Mouse (Mus musculus): ENCODE results near the gene Gm20388. TPM values are rescaled to one million over a fixed set of nuclear protein-coding genes. Genes with fewer than 3 reads are reported as not detected.
"Not testable (repeated sequence)": the region's sequence is repeated elsewhere in the genome, so short reads cannot be mapped to it uniquely, and the experiment has no call there.

Gene Gm20388
- polyA plus RNA-seq, 1 experiment = 23.9 TPM

GRCm38 (mm10) chr8:123422056-123422780 lies 3511.6 kb downstream of the Gm20388 start:
- Histone ChIP-seq H3K27ac (ENCODE audit: insufficient read depth, low read length) (no peak overlapping the region), H3K4me1 (ENCODE audit: control insufficient read depth, insufficient read depth, low read length) (no peaks in the 10 kb centered on the region), H3K4me3 (ENCODE audit: insufficient read depth, low read length) (no peak overlapping the region)
- no peak for TF ChIP-seq POLR2A (IDR thresholded peaks at IDR 0.05; ENCODE audit: extremely low read depth, insufficient read depth, low read length)
- TF ChIP-seq CTCF (IDR thresholded peaks at IDR 0.05; ENCODE audit: extremely low read depth, insufficient read depth, low read length) = peak; percentile 55; the same call in 1 of the 2 replicates

GRCm38 (mm10) chr8:123422781-123423159 lies 3512.1 kb downstream of the Gm20388 start:
- no peak overlapping the region for H3K27ac ChIP-seq (ENCODE audit: insufficient read depth, low read length)
- H3K4me1 ChIP-seq (ENCODE audit: control insufficient read depth, insufficient read depth, low read length) = no peaks in the 10 kb centered on the region
- no peak overlapping the region for H3K4me3 ChIP-seq (ENCODE audit: insufficient read depth, low read length)
- TF ChIP-seq CTCF (IDR thresholded peaks at IDR 0.05; ENCODE audit: extremely low read depth, insufficient read depth, low read length) (no peak), POLR2A (IDR thresholded peaks at IDR 0.05; ENCODE audit: extremely low read depth, insufficient read depth, low read length) (no peak)

- TF ChIP-seq POLR2A (IDR thresholded peaks at IDR 0.05; ENCODE audit: extremely low read depth, insufficient read depth, low read length) (no peak), CTCF (IDR thresholded peaks at IDR 0.05; ENCODE audit: extremely low read depth, insufficient read depth, low read length) (no peak)
- no peak within 1 kb of the TSS for H3K27ac ChIP-seq (ENCODE audit: insufficient read depth, low read length)
- H3K4me1 ChIP-seq (ENCODE audit: control insufficient read depth, insufficient read depth, low read length) = no peaks in the 10 kb centered on the region
- no peak within 1 kb of the TSS for H3K4me3 ChIP-seq (ENCODE audit: insufficient read depth, low read length)
Measured at GRCm38 (mm10) chr8:123423441-123423840, 3512.8 kb downstream of the Gm20388 start, which contains the start of gene Def8. Def8 (plus strand) TSS chr8:123423527.

- no peak overlapping the region for H3K4me3 ChIP-seq (ENCODE audit: insufficient read depth, low read length)
- H3K4me1 ChIP-seq (ENCODE audit: control insufficient read depth, insufficient read depth, low read length) = no peaks in the 10 kb centered on the region
- no peak overlapping the region for H3K27ac ChIP-seq (ENCODE audit: insufficient read depth, low read length)
- TF ChIP-seq CTCF (IDR thresholded peaks at IDR 0.05; ENCODE audit: extremely low read depth, insufficient read depth, low read length) (no peak), POLR2A (IDR thresholded peaks at IDR 0.05; ENCODE audit: extremely low read depth, insufficient read depth, low read length) (no peak)
Measured at GRCm38 (mm10) chr8:123426511-123427509, 3516.2 kb downstream of the Gm20388 start.

GRCm38 (mm10) chr8:123427639-123428275 lies 3517.1 kb downstream of the Gm20388 start:
- H3K27ac ChIP-seq (ENCODE audit: insufficient read depth, low read length) = no peak overlapping the region
- no peaks in the 10 kb centered on the region for H3K4me1 ChIP-seq (ENCODE audit: control insufficient read depth, insufficient read depth, low read length)
- H3K4me3 ChIP-seq (ENCODE audit: insufficient read depth, low read length) = no peak overlapping the region
- TF ChIP-seq POLR2A (IDR thresholded peaks at IDR 0.05; ENCODE audit: extremely low read depth, insufficient read depth, low read length) (no peak), CTCF (IDR thresholded peaks at IDR 0.05; ENCODE audit: extremely low read depth, insufficient read depth, low read length) (no peak)

GRCm38 (mm10) chr8:123428343-123428893 lies 3517.8 kb downstream of the Gm20388 start:
- no peak for TF ChIP-seq CTCF (IDR thresholded peaks at IDR 0.05; ENCODE audit: extremely low read depth, insufficient read depth, low read length)
- no peak for TF ChIP-seq POLR2A (IDR thresholded peaks at IDR 0.05; ENCODE audit: extremely low read depth, insufficient read depth, low read length)
- no peaks in the 10 kb centered on the region for H3K4me1 ChIP-seq (ENCODE audit: control insufficient read depth, insufficient read depth, low read length)
- H3K4me3 ChIP-seq (ENCODE audit: insufficient read depth, low read length) = no peak overlapping the region
- no peak overlapping the region for H3K27ac ChIP-seq (ENCODE audit: insufficient read depth, low read length)

GRCm38 (mm10) chr8:123428939-123429721 lies 3518.5 kb downstream of the Gm20388 start:
- no peak overlapping the region for H3K4me3 ChIP-seq (ENCODE audit: insufficient read depth, low read length)

GRCm38 (mm10) chr8:123429722-123430013 lies 3519.0 kb downstream of the Gm20388 start:
- H3K4me1 ChIP-seq (ENCODE audit: control insufficient read depth, insufficient read depth, low read length); H3K27ac ChIP-seq (ENCODE audit: insufficient read depth, low read length); H3K4me3 ChIP-seq (ENCODE audit: insufficient read depth, low read length): not testable (repeated sequence)

More at GRCm38 (mm10) chr8:123428939-123429721, 3518.5 kb downstream of the Gm20388 start:
- Histone ChIP-seq H3K4me1 (ENCODE audit: control insufficient read depth, insufficient read depth, low read length) (no peaks in the 10 kb centered on the region), H3K27ac (ENCODE audit: insufficient read depth, low read length) (no peak overlapping the region)
- TF ChIP-seq POLR2A (IDR thresholded peaks at IDR 0.05; ENCODE audit: extremely low read depth, insufficient read depth, low read length) = no peak
- no peak for TF ChIP-seq CTCF (IDR thresholded peaks at IDR 0.05; ENCODE audit: extremely low read depth, insufficient read depth, low read length)

- not testable (repeated sequence) for H3K4me3 ChIP-seq (ENCODE audit: insufficient read depth, low read length); H3K4me1 ChIP-seq (ENCODE audit: control insufficient read depth, insufficient read depth, low read length); H3K27ac ChIP-seq (ENCODE audit: insufficient read depth, low read length)
Measured at GRCm38 (mm10) chr8:123430936-123431335, 3520.3 kb downstream of the Gm20388 start.

All from cortical plate, adult 2 months (tissue).